Mouse (Mus musculus) CH12.LX (cell line): ENCODE data around the gene Zdhhc25. TPM values are rescaled to one million over a fixed set of nuclear protein-coding genes. Genes with fewer than 3 reads are reported as not detected.

ENCODE experiments used
- DNase-seq: peaks from one replicate; pipeline ENCODE4 v3.0.0-alpha.2; 2013; ENCODE audit errors: extremely low read depth
- H3K27ac ChIP-seq: 2 replicates; pipeline ENCODE4 v1.5.1; 2012; ENCODE audit warnings: low read depth, mild to moderate bottlenecking, control low read depth, moderate library complexity; ENCODE audit not compliant: insufficient read depth
- H3K27me3 ChIP-seq: replicated peaks from 2 replicates; pipeline ENCODE3; 2012; ENCODE audit warnings: inconsistent platforms
- H3K36me3 ChIP-seq, 2 experiments: replicated peaks in 1 of 2; 2 replicates each; pipeline versions ENCODE3 to v1.6.1; 2012; ENCODE audit warnings: inconsistent platforms in 1 of 2, low read length in 1 of 2, mild to moderate bottlenecking in 1 of 2, mixed read lengths in 1 of 2, moderate library complexity in 1 of 2; ENCODE audit not compliant: control insufficient read depth in 1 of 2, insufficient read depth in 1 of 2
- H3K4me1 ChIP-seq, 2 experiments: 2 replicates each; pipeline ENCODE4 v1.6.1; 2012; ENCODE audit warnings: inconsistent platforms in 1 of 2, moderate library complexity in 1 of 2; ENCODE audit not compliant: insufficient read depth in 2 of 2, control insufficient read depth in 1 of 2
- H3K4me2 ChIP-seq: 2 replicates; pipeline ENCODE4 v1.6.1; 2012; ENCODE audit warnings: low read depth, mild to moderate bottlenecking, control low read depth; ENCODE audit not compliant: poor library complexity, insufficient read depth, severe bottlenecking
- H3K4me3 ChIP-seq, 3 experiments: fragments of 150-350 bp in 1 of 3; sonication (generic) in 1 of 3; replicated peaks in 1 of 3; 2 replicates each; pipeline versions ENCODE3 to v1.5.1; 2011 to 2012; ENCODE audit warnings: low read depth in 2 of 3, low read length in 2 of 3, mild to moderate bottlenecking in 2 of 3, moderate library complexity in 2 of 3, control low read depth in 1 of 3, improper control_type of control experiment in 1 of 3, inconsistent platforms in 1 of 3, mixed read lengths in 1 of 3; ENCODE audit not compliant: poor library complexity in 1 of 3
- H3K79me2 ChIP-seq: replicated peaks from 2 replicates; pipeline ENCODE4 v1.6.1; 2012; ENCODE audit warnings: mild to moderate bottlenecking, moderate library complexity; ENCODE audit not compliant: control insufficient read depth, poor library complexity, insufficient read depth, severe bottlenecking; ENCODE audit errors: extremely low read depth
- H3K9ac ChIP-seq: 2 replicates; pipeline ENCODE4 v1.6.1; 2012; ENCODE audit warnings: low read depth, mild to moderate bottlenecking, control low read depth, moderate library complexity; ENCODE audit not compliant: insufficient read depth
- H3K9me3 ChIP-seq: replicated peaks from 2 replicates; pipeline ENCODE3; 2012; ENCODE audit warnings: low read length, inconsistent platforms, mixed read lengths
- BHLHE40 ChIP-seq: IDR thresholded peaks from 2 replicates; pipeline ENCODE4 v1.6.1; 2011; ENCODE audit warnings: mild to moderate bottlenecking, low read depth, low read length, improper control_type of control experiment
- CHD1 ChIP-seq: IDR thresholded peaks from 2 replicates; pipeline ENCODE4 v1.6.1; 2012; ENCODE audit warnings: low read depth, low read length, improper control_type of control experiment, inconsistent platforms
- CHD2 ChIP-seq: IDR thresholded peaks from 2 replicates; pipeline ENCODE4 v1.6.1; 2011; ENCODE audit warnings: low read length, improper control_type of control experiment
- E2F4 ChIP-seq: IDR thresholded peaks from 2 replicates; pipeline ENCODE4 v1.6.1; 2011; ENCODE audit warnings: low read depth, low read length, improper control_type of control experiment; ENCODE audit not compliant: insufficient replicate concordance
- ELF1 ChIP-seq: IDR thresholded peaks from 2 replicates; pipeline ENCODE4 v1.6.1; 2014; ENCODE audit warnings: low read depth, mild to moderate bottlenecking, inconsistent platforms, low read length, improper control_type of control experiment
- ETS1 ChIP-seq: conservative IDR thresholded peaks from 2 replicates; pipeline ENCODE4 v1.6.1; 2012; ENCODE audit warnings: low read depth, mild to moderate bottlenecking, inconsistent platforms, low read length, improper control_type of control experiment, moderate library complexity
- JUN ChIP-seq: IDR thresholded peaks from 2 replicates; pipeline ENCODE4 v1.6.1; 2011; ENCODE audit warnings: low read depth, mild to moderate bottlenecking, low read length, improper control_type of control experiment, moderate library complexity; ENCODE audit not compliant: insufficient read depth
- JUND ChIP-seq: conservative IDR thresholded peaks from 2 replicates; pipeline ENCODE4 v1.6.1; 2011; ENCODE audit warnings: low read depth, low read length, improper control_type of control experiment
- MAX ChIP-seq: IDR thresholded peaks from 2 replicates; pipeline ENCODE4 v1.6.1; 2011; ENCODE audit warnings: low read length, improper control_type of control experiment
- MEF2A ChIP-seq: IDR thresholded peaks from 2 replicates; pipeline ENCODE4 v1.6.1; 2014; ENCODE audit warnings: low read depth, mild to moderate bottlenecking, inconsistent platforms, low read length, improper control_type of control experiment, borderline replicate concordance
- NELFE ChIP-seq: IDR thresholded peaks from 2 replicates; pipeline ENCODE4 v1.6.1; 2011; ENCODE audit warnings: low read depth, low read length, improper control_type of control experiment
- NRF1 ChIP-seq: IDR thresholded peaks from 2 replicates; pipeline ENCODE4 v1.6.1; 2014; ENCODE audit warnings: low read depth, mild to moderate bottlenecking, inconsistent platforms, low read length, improper control_type of control experiment, moderate library complexity
- SIN3A ChIP-seq: IDR thresholded peaks from 2 replicates; pipeline ENCODE4 v1.6.1; 2012; ENCODE audit warnings: low read length, improper control_type of control experiment, inconsistent platforms
- TBP ChIP-seq: conservative IDR thresholded peaks from 2 replicates; pipeline ENCODE4 v1.6.1; 2011; ENCODE audit warnings: low read depth, low read length, improper control_type of control experiment
- TCF12 ChIP-seq: IDR thresholded peaks from 2 replicates; pipeline ENCODE4 v1.6.1; 2014; ENCODE audit warnings: low read depth, mild to moderate bottlenecking, inconsistent platforms, low read length, improper control_type of control experiment
- UBTF ChIP-seq: IDR thresholded peaks from 2 replicates; pipeline ENCODE4 v1.6.1; 2012; ENCODE audit warnings: low read depth, mild to moderate bottlenecking, inconsistent platforms, low read length, improper control_type of control experiment, moderate library complexity
- ZC3H11A ChIP-seq: IDR thresholded peaks from 2 replicates; pipeline ENCODE4 v1.6.1; 2012; ENCODE audit warnings: low read depth, mild to moderate bottlenecking, inconsistent platforms, low read length, improper control_type of control experiment
- ZMIZ1 ChIP-seq: IDR thresholded peaks from 2 replicates; pipeline ENCODE4 v1.6.1; 2012; ENCODE audit warnings: low read depth, mild to moderate bottlenecking, inconsistent platforms, low read length, improper control_type of control experiment
- dilution Hi-C: fragments of 300-500 bp; cut with MboI; formaldehyde crosslinking; loops from 2 replicates; pipeline ENCODE4 v1.14.3; 2020; ENCODE audit warnings: low sequenced_read_pairs; ENCODE audit not compliant: extremely low pct_unique_long_range_greater_than_20kb, extremely low pct_ligation_motif_present
- in situ Hi-C: fragments of 300-500 bp; cut with MboI; formaldehyde crosslinking; loops from 3 replicates; pipeline ENCODE4 v1.14.3; 2019; ENCODE audit warnings: low sequenced_read_pairs, low pct_ligation_motif_present, low pct_unique_long_range_greater_than_20kb, mixed read lengths
- polyA plus RNA-seq: library from polyadenylated mRNA; unstranded; fragments of >175 nt; gene quantifications from 2 replicates; pipeline ENCODE4 v1.2.1, GENCODE M21; 2012; ENCODE audit warnings: low read depth; ENCODE audit not compliant: insufficient read length
- total RNA-seq, 2 experiments: library from RNA; depleted of rRNA; stranded (reverse); fragments of 300-350 nt in 1 of 2; fragments of >200 nt in 1 of 2; gene quantifications; 2 replicates each; pipeline ENCODE4 v1.2.3; 2012 to 2014

Gene Zdhhc25
- total and polyA plus RNA-seq, 3 experiments = not detected

GRCm38 (mm10) chr15:88625303-88626066 is 25.4 kb downstream of the Zdhhc25 start (continued):
- no peak for TF ChIP-seq NELFE

- Histone ChIP-seq H3K27me3 (peaks cover 56% of the 10 kb centered on the region), H3K27ac (no peak overlapping the region), H3K36me3 (no peaks in the 10 kb centered on the region), H3K4me3 (no peak overlapping the region), H3K9me3 (no peaks in the 10 kb centered on the region), H3K4me1 (no peaks in the 10 kb centered on the region), H3K4me2 (no peak overlapping the region), H3K79me2 (no peaks in the 10 kb centered on the region), H3K9ac (no peak overlapping the region)
- DNase-seq = no peak
- TF ChIP-seq MAX (no peak), NELFE (no peak), BHLHE40 (no peak), CHD1 (no peak), ZC3H11A (no peak), ETS1 (no peak), SIN3A (no peak), CHD2 (no peak), TBP (no peak), ELF1 (no peak), UBTF (no peak), ZMIZ1 (no peak), E2F4 (no peak), JUND (no peak), NRF1 (no peak), MEF2A (no peak), JUN (no peak), TCF12 (no peak)
- in situ Hi-C loops (no loop called here), dilution Hi-C loops (no loop called here)
Observed at GRCm38 (mm10) chr15:88626886-88627488, 26.9 kb downstream of the Zdhhc25 start.
